Mouse (Mus musculus) neutrophil, adult 5-6 weeks (primary cell): ENCODE results near the gene Gulp1. TPM values are rescaled to one million over a fixed set of nuclear protein-coding genes. Genes with fewer than 3 reads are reported as not detected.

Experiments
- ATAC-seq: fragments of 151-379, 151-347 bp; 2 replicates; pipeline ENCODE4 v1.8.0; 2017; ENCODE audit warnings: mild to moderate bottlenecking, moderate TSS enrichment; ENCODE audit not compliant: insufficient number of reproducible peaks, poor library complexity, low FRiP score, severe bottlenecking; ENCODE audit errors: extremely low read depth
- total RNA-seq: library from RNA; stranded (forward); fragments of 200-1000 nt; gene quantifications from 2 replicates; pipeline ENCODE4 v1.2.3, GENCODE M21; 2017

Gulp1 gene
- total RNA-seq = 0.12 TPM in 1 of 2 replicates, not detected in the other

GRCm38 (mm10) chr1:44551461-44552370, at the start of gene Gulp1:
Gene Gulp1, plus strand, starts transcription at chr1:44551511.
- ATAC-seq = no peak

GRCm38 (mm10) chr1:44550261-44550660, 1.1 kb upstream of the Gulp1 start:
- ATAC-seq = no peak

GRCm38 (mm10) chr1:44552371-44552841, 1.1 kb downstream of the Gulp1 start:
- ATAC-seq = no peak

- ATAC-seq = no peak
These were observed 2.0 kb downstream of the Gulp1 start for GRCm38 (mm10) chr1:44553166-44553898.

GRCm38 (mm10) chr1:44567431-44567830, 16.1 kb downstream of the Gulp1 start:
- ATAC-seq = no peak

- ATAC-seq = no peak
These were observed 17.0 kb downstream of the Gulp1 start for GRCm38 (mm10) chr1:44568296-44568695.

GRCm38 (mm10) chr1:44576001-44576400, 24.7 kb downstream of the Gulp1 start:
- ATAC-seq = no peak

- no peak for ATAC-seq
These were observed 25.3 kb downstream of the Gulp1 start for GRCm38 (mm10) chr1:44576610-44577009.

- ATAC-seq = no peak
These were observed 29.1 kb downstream of the Gulp1 start for GRCm38 (mm10) chr1:44580390-44580789.

- ATAC-seq = no peak
These were observed 33.6 kb downstream of the Gulp1 start for GRCm38 (mm10) chr1:44584886-44585385.

GRCm38 (mm10) chr1:44591742-44592141, 40.4 kb downstream of the Gulp1 start:
- no peak for ATAC-seq

GRCm38 (mm10) chr1:44593109-44593508, 41.8 kb downstream of the Gulp1 start:
- no peak for ATAC-seq

- no peak for ATAC-seq
These were observed 47.0 kb downstream of the Gulp1 start for GRCm38 (mm10) chr1:44598312-44598711.

GRCm38 (mm10) chr1:44613294-44614041, 62.2 kb downstream of the Gulp1 start:
- ATAC-seq = no peak

GRCm38 (mm10) chr1:44618751-44619150, 67.4 kb downstream of the Gulp1 start:
- no peak for ATAC-seq

GRCm38 (mm10) chr1:44634481-44634880, 83.2 kb downstream of the Gulp1 start:
- ATAC-seq = no peak

GRCm38 (mm10) chr1:44645678-44646276, 94.5 kb downstream of the Gulp1 start:
- ATAC-seq = no peak

GRCm38 (mm10) chr1:44678974-44679373, 127.7 kb downstream of the Gulp1 start:
- ATAC-seq = no peak

- no peak for ATAC-seq
These were observed 128.1 kb downstream of the Gulp1 start for GRCm38 (mm10) chr1:44679415-44679814.
